Mouse (Mus musculus) liver, postnatal 0 days (tissue): ENCODE measurements around the gene Thoc7. TPM values are rescaled to one million over a fixed set of nuclear protein-coding genes. Genes with fewer than 3 reads are reported as not detected.

Experiments used
- ATAC-seq: fragments of 200-750 bp; cut with Nextera tagmentation; 2 replicates; pipeline ENCODE4 v1.8.0; 2017; ENCODE audit warnings: mild to moderate bottlenecking, moderate library complexity
- DNase-seq: peaks from one replicate; pipeline ENCODE4 v3.0.0-alpha.2; 2016
- H3K27ac ChIP-seq: fragments of 300-500 bp; sonication (generic); 2 replicates; pipeline ENCODE4 v1.5.1; 2014; ENCODE audit warnings: antibody characterized with exemption, moderate library complexity, mild to moderate bottlenecking, low read depth
- H3K27me3 ChIP-seq: fragments of 300-500 bp; sonication (generic); 2 replicates; pipeline ENCODE4 v1.6.1; 2014; ENCODE audit warnings: low read length, control low read depth, mixed read lengths; ENCODE audit not compliant: insufficient read depth
- H3K36me3 ChIP-seq: fragments of 300-500 bp; sonication (generic); replicated peaks from 2 replicates; pipeline ENCODE4 v1.6.1; 2014; ENCODE audit warnings: mild to moderate bottlenecking, control low read depth, low read length, moderate library complexity, mixed read lengths; ENCODE audit not compliant: insufficient read depth
- H3K4me1 ChIP-seq: fragments of 300-500 bp; sonication (generic); 2 replicates; pipeline ENCODE4 v1.6.1; 2014; ENCODE audit warnings: antibody characterized with exemption, mild to moderate bottlenecking, control low read depth; ENCODE audit not compliant: insufficient read depth
- H3K4me2 ChIP-seq: fragments of 300-500 bp; sonication (generic); 2 replicates; pipeline ENCODE4 v1.6.1; 2014; ENCODE audit warnings: low read depth, mild to moderate bottlenecking, low read length, moderate library complexity, mixed read lengths
- H3K4me3 ChIP-seq: fragments of 300-500 bp; sonication (generic); 2 replicates; pipeline ENCODE4 v1.5.1; 2014; ENCODE audit warnings: low read depth, low read length
- H3K9ac ChIP-seq: fragments of 300-500 bp; sonication (generic); replicated peaks from 2 replicates; pipeline ENCODE4 v1.6.1; 2014; ENCODE audit warnings: mild to moderate bottlenecking, moderate library complexity
- H3K9me3 ChIP-seq: fragments of 300-500 bp; sonication (generic); 2 replicates; pipeline ENCODE4 v1.6.1; 2016; ENCODE audit warnings: mild to moderate bottlenecking, control low read depth, low read length, mixed read lengths
- CTCF ChIP-seq: sonication (generic); IDR thresholded peaks from 2 replicates; pipeline ENCODE4 v1.5.1; 2016; ENCODE audit warnings: antibody characterized with exemption, low read depth
- EP300 ChIP-seq: IDR thresholded peaks from 2 replicates; pipeline ENCODE4 v1.6.1; 2016; ENCODE audit warnings: antibody characterized with exemption, low read depth, mild to moderate bottlenecking
- WGBS: fragments of 180-500 bp; shearing (Covaris S2); extraction: QIAGEN DNeasy Blood & Tissue Kit; methylation state at CpG from one replicate; pipeline ENCODE4 v1.1.7; 2014; ENCODE audit not compliant: insufficient replicate concordance; 5-methylcytosine and 5-hydroxymethylcytosine counted together
- polyA plus RNA-seq: library from polyadenylated mRNA; unstranded; fragments of >200 nt; fragmentation: Nextera tagmentation; extraction: Ambion mirVana; gene quantifications from 2 replicates; pipeline ENCODE4 v1.2.1, GENCODE M21; 2015

The Thoc7 gene
- polyA plus RNA-seq, 1 experiment from 2014 or later, result 113 TPM

- TF ChIP-seq CTCF (no peak), EP300 (no peak)
- no peak for ATAC-seq
Measured at GRCm38 (mm10) chr14:13915207-13915606, 46.4 kb downstream of the Thoc7 start.

GRCm38 (mm10) chr14:13914387-13915082 is 47.1 kb downstream of the Thoc7 start, which contains the start of gene Gm281:
TSS of gene Gm281 (minus strand) at chr14:13914478.
- Histone ChIP-seq H3K4me3 (no peak within 1 kb of the TSS), H3K36me3 (no peaks in the 10 kb centered on the region), H3K9me3 (no peaks in the 10 kb centered on the region), H3K27me3 (no peaks in the 10 kb centered on the region), H3K4me2 (no peak within 1 kb of the TSS), H3K27ac (no peak within 1 kb of the TSS), H3K9ac (no peak within 1 kb of the TSS), H3K4me1 (no peaks in the 10 kb centered on the region)
- no peak for ATAC-seq
- TF ChIP-seq CTCF, result no peak
- TF ChIP-seq EP300, result no peak
- DNase-seq, result no peak
- WGBS, result 35% methylated on average over 1 of the region's 1 CpGs

More at GRCm38 (mm10) chr14:13915207-13915606, 46.4 kb downstream of the Thoc7 start:
- WGBS, result 49% methylated on average over 4 of the region's 4 CpGs
- no peak overlapping the region for H3K9ac ChIP-seq
- no peaks in the 10 kb centered on the region for H3K4me1 ChIP-seq
- no peak overlapping the region for H3K4me2 ChIP-seq
- H3K4me3 ChIP-seq, result no peak overlapping the region
- no peak overlapping the region for H3K27ac ChIP-seq
- H3K27me3 ChIP-seq, result no peaks in the 10 kb centered on the region
- DNase-seq, result no peak
- H3K9me3 ChIP-seq, result no peaks in the 10 kb centered on the region
- no peaks in the 10 kb centered on the region for H3K36me3 ChIP-seq

- no peak overlapping the region for H3K27ac ChIP-seq
- TF ChIP-seq CTCF, result no peak
- TF ChIP-seq EP300, result no peak
- no peak overlapping the region for H3K9ac ChIP-seq
- H3K4me3 ChIP-seq, result no peak overlapping the region
- no peak for DNase-seq
- no peaks in the 10 kb centered on the region for H3K9me3 ChIP-seq
- no peaks in the 10 kb centered on the region for H3K36me3 ChIP-seq
- ATAC-seq, result no peak
- no peaks in the 10 kb centered on the region for H3K4me1 ChIP-seq
- no peak overlapping the region for H3K4me2 ChIP-seq
- no peaks in the 10 kb centered on the region for H3K27me3 ChIP-seq
- WGBS, result 88% methylated on average over 2 of the region's 2 CpGs
Measured at GRCm38 (mm10) chr14:13910148-13910547, 51.5 kb downstream of the Thoc7 start.

- 81% methylated on average over 7 of the region's 7 CpGs for WGBS
- DNase-seq, result no peak
Measured at GRCm38 (mm10) chr14:13907145-13907544, 54.5 kb downstream of the Thoc7 start.

GRCm38 (mm10) chr14:13906461-13906860 is 55.2 kb downstream of the Thoc7 start:
- Histone ChIP-seq H3K9ac (no peak overlapping the region), H3K4me2 (no peak overlapping the region), H3K9me3 (no peaks in the 10 kb centered on the region), H3K4me3 (no peak overlapping the region), H3K27ac (no peak overlapping the region), H3K4me1 (no peaks in the 10 kb centered on the region), H3K36me3 (no peaks in the 10 kb centered on the region), H3K27me3 (no peaks in the 10 kb centered on the region)
- TF ChIP-seq CTCF (no peak), EP300 (no peak)
- 77% methylated on average over 1 of the region's 1 CpGs for whole genome bisulfite sequencing
- DNase-seq (no peak), ATAC-seq (no peak)

More at GRCm38 (mm10) chr14:13907145-13907544, 54.5 kb downstream of the Thoc7 start:
- ATAC-seq, result no peak
- no peaks in the 10 kb centered on the region for H3K27me3 ChIP-seq
- H3K9me3 ChIP-seq, result no peaks in the 10 kb centered on the region
- H3K4me3 ChIP-seq, result no peak overlapping the region
- no peaks in the 10 kb centered on the region for H3K4me1 ChIP-seq
- TF ChIP-seq CTCF (no peak), EP300 (no peak)
- H3K36me3 ChIP-seq, result no peaks in the 10 kb centered on the region
- no peak overlapping the region for H3K4me2 ChIP-seq
- H3K9ac ChIP-seq, result no peak overlapping the region
- no peak overlapping the region for H3K27ac ChIP-seq

- H3K27me3 ChIP-seq, result no peaks in the 10 kb centered on the region
- peak overlapping the region; percentile 75 for H3K4me2 ChIP-seq
- no peak for ATAC-seq
- no peak overlapping the region for H3K27ac ChIP-seq
- H3K36me3 ChIP-seq, result no peaks in the 10 kb centered on the region
- H3K4me1 ChIP-seq, result no peaks in the 10 kb centered on the region
- H3K4me3 ChIP-seq, result peak overlapping the region; percentile 39
- peak; percentile 72 for TF ChIP-seq CTCF
- TF ChIP-seq EP300, result no peak
- under 1% methylated on average over 22 of the region's 22 CpGs for WGBS
- DNase-seq, result peak; percentile 24
- H3K9ac ChIP-seq, result 0 out of 2 replicates have a peak overlapping the region, but pooled peaks have one; percentile 3
- no peaks in the 10 kb centered on the region for H3K9me3 ChIP-seq
Measured at GRCm38 (mm10) chr14:13901611-13902067, 60.0 kb downstream of the Thoc7 start.

Other genes with a start within 250 kb of the Thoc7 start
- gene Gm281, start 47.4 kb downstream of the Thoc7 start, polyA plus RNA-seq, result not detected in 2 replicates
- gene Atxn7, start 412 bp downstream of the Thoc7 start, polyA plus RNA-seq, result 2.0 and 2.1 TPM in 2 replicates
- gene Psmd6, start 159.1 kb upstream of the Thoc7 start, polyA plus RNA-seq, result 101 and 106 TPM in 2 replicates
- not detected in 2 replicates for gene Olfr720, start 225.0 kb upstream of the Thoc7 start, polyA plus RNA-seq